ENCODE assay signal across 11 mouse cellular contexts in the genomic region with DNA sequence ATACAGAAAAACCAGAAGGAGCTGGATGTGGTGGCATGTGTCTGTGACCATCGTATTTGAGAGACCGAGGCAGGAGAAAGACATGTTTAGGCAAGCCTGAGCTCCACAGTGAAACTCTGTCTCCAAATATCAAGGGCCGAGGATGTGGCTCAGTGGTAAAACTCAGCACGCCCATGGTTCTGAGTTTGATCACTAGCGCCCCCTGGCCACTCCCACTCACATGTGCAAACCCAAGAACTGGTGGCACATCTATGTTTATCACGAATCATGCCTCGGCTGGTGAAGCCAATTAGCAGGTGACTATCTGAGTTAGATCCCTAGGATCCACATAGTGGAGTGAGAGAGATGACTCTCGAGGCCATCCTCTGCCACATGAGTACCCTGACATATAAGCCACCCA. TPM values are rescaled to one million over a fixed set of nuclear protein-coding genes. Genes with fewer than 3 reads are reported as not detected.
DNase-seq lines count a peak whose midpoint lies in the region; ATAC-seq and TF ChIP-seq lines count a peak whose summit lies in the region.
"Had no signal": no experiment of that assay in that cellular context is flagged by ENCODE, and none has a peak within 500 bp of the region (broad histone marks: within the 10 kb centered on the region; RNA-seq: fewer than 3 reads in every experiment).

No protein-coding gene starts in this region.

- H3K4me2 ChIP-seq in forebrain, embryonic 11.5 days (ENCODE audit: low read depth, low read length, severe bottlenecking), result no peak overlapping the region
- H3K4me2 ChIP-seq in lung, postnatal 0 days (replicated peaks; ENCODE audit: low read depth, low read length), result no peak overlapping the region
- H3K4me2 ChIP-seq in midbrain, embryonic 14.5 days (ENCODE audit: low read length), result no peak overlapping the region
- H3K4me2 ChIP-seq: embryonic facial prominence, embryonic 15.5 days had no signal

- no peak for DNase-seq in forebrain, embryonic 10.5 days (ENCODE audit: extremely low spot score, low spot score)
- no peak for DNase-seq in forebrain, embryonic 11.5 days (ENCODE audit: low spot score)
- peak; percentile 29 for DNase-seq in urinary bladder, postnatal 25 days (ENCODE audit: low spot score)
- DNase-seq in urinary bladder, adult 18-20 months (ENCODE audit: low spot score in 2 of 2), result no peak
- no peak for DNase-seq in lung, postnatal 0 days (ENCODE audit: low spot score)
- DNase-seq in embryo, embryonic 10.5 days (ENCODE audit: low spot score), result no peak
- DNase-seq in left cerebral cortex, postnatal 10 days (ENCODE audit: extremely low spot score in 1 of 2, low spot score in 2 of 2), result no peak
- DNase-seq in midbrain, embryonic 14.5 days, result no peak

- no peak for ATAC-seq in forebrain, embryonic 11.5 days (replicated peaks; ENCODE audit: low FRiP score)
- no peak for ATAC-seq in lung, postnatal 0 days
- ATAC-seq in midbrain, embryonic 14.5 days (ENCODE audit: low FRiP score, low TSS enrichment), result no peak

- no peak overlapping the region for H3K9ac ChIP-seq in forebrain, embryonic 11.5 days (ENCODE audit: low read length)
- H3K9ac ChIP-seq in lung, postnatal 0 days (replicated peaks; ENCODE audit: low read depth), result no peak overlapping the region
- H3K9ac ChIP-seq in midbrain, embryonic 14.5 days (replicated peaks; ENCODE audit: low read length), result no peak overlapping the region
- H3K9ac ChIP-seq: embryonic facial prominence, embryonic 15.5 days had no signal

- peaks cover 96% of the 10 kb centered on the region for H3K4me1 ChIP-seq in forebrain, embryonic 10.5 days
- peaks cover 32% of the 10 kb centered on the region for H3K4me1 ChIP-seq in forebrain, embryonic 11.5 days (replicated peaks; ENCODE audit: control insufficient read depth, insufficient read depth, low read length)
- 0 out of 2 replicates have a peak, but pooled peaks cover 2% of the 10 kb centered on the region for H3K4me1 ChIP-seq in lung, postnatal 0 days (ENCODE audit: insufficient read depth, low read depth, low read length)
- H3K4me1 ChIP-seq in midbrain, embryonic 14.5 days (ENCODE audit: control insufficient read depth, insufficient read depth, low read length), result peaks cover 5% of the 10 kb centered on the region; the same call in 1 of the 2 replicates

- TF ChIP-seq EP300 in lung, postnatal 0 days (IDR thresholded peaks at IDR 0.05), result no peak

- H3K27me3 ChIP-seq in forebrain, embryonic 10.5 days (ENCODE audit: poor library complexity, severe bottlenecking), result peaks cover 56% of the 10 kb centered on the region
- peaks cover 10% of the 10 kb centered on the region; the same call in 1 of the 2 replicates for H3K27me3 ChIP-seq in forebrain, embryonic 11.5 days (ENCODE audit: control insufficient read depth, insufficient read depth, low read length)
- H3K27me3 ChIP-seq in lung, postnatal 0 days (replicated peaks; ENCODE audit: insufficient read depth, low read length), result 0 out of 2 replicates have a peak, but pooled peaks cover 3% of the 10 kb centered on the region
- peaks cover 28% of the 10 kb centered on the region for H3K27me3 ChIP-seq in midbrain, embryonic 14.5 days (ENCODE audit: control insufficient read depth, insufficient read depth, low read length)

- H3K4me3 ChIP-seq in forebrain, embryonic 10.5 days, result no peak overlapping the region
- no peak overlapping the region for H3K4me3 ChIP-seq in forebrain, embryonic 11.5 days (ENCODE audit: low read depth, low read length)
- H3K4me3 ChIP-seq in lung, postnatal 0 days (ENCODE audit: low read depth, low read length), result no peak overlapping the region
- no peak overlapping the region for H3K4me3 ChIP-seq in midbrain, embryonic 14.5 days (replicated peaks; ENCODE audit: low read depth, low read length)
- H3K4me3 ChIP-seq: embryonic facial prominence, embryonic 15.5 days had no signal

- H3K9me3 ChIP-seq in forebrain, embryonic 10.5 days, result peaks cover 8% of the 10 kb centered on the region; the same call in 1 of the 2 replicates
- no peaks in the 10 kb centered on the region for H3K9me3 ChIP-seq in forebrain, embryonic 11.5 days (ENCODE audit: control insufficient read depth, low read length)
- no peaks in the 10 kb centered on the region for H3K9me3 ChIP-seq in lung, postnatal 0 days (ENCODE audit: low read length)
- peaks cover 5% of the 10 kb centered on the region; the same call in 1 of the 2 replicates for H3K9me3 ChIP-seq in midbrain, embryonic 14.5 days (ENCODE audit: control insufficient read depth, low read length)
- H3K9me3 ChIP-seq: embryonic facial prominence, embryonic 15.5 days had no signal

- intact Hi-C loops in left cerebral cortex, postnatal 10 days (cut with DNase I), result no loop called here

- H3K27ac ChIP-seq in forebrain, embryonic 10.5 days, result 0 out of 2 replicates have a peak overlapping the region, but pooled peaks have one; percentile 66
- H3K27ac ChIP-seq in forebrain, embryonic 11.5 days (ENCODE audit: low read depth, low read length), result no peak overlapping the region
- H3K27ac ChIP-seq in lung, postnatal 0 days (ENCODE audit: low read length), result no peak overlapping the region
- H3K27ac ChIP-seq in midbrain, embryonic 14.5 days (replicated peaks; ENCODE audit: low read depth, low read length), result no peak overlapping the region
- H3K27ac ChIP-seq: embryonic facial prominence, embryonic 15.5 days; macrophage had no signal

- 74% methylated on average over 8 of the region's 8 CpGs for WGBS in forebrain, embryonic 10.5 days
- whole genome bisulfite sequencing in forebrain, embryonic 11.5 days, result 77% methylated on average over 8 of the region's 8 CpGs
- WGBS in lung, postnatal 0 days, result 69% methylated on average over 8 of the region's 8 CpGs
- 81% methylated on average over 8 of the region's 8 CpGs for WGBS in midbrain, embryonic 14.5 days

- peak; percentile 57 for TF ChIP-seq CTCF in lung, postnatal 0 days (IDR thresholded peaks at IDR 0.05)

- no peaks in the 10 kb centered on the region for H3K36me3 ChIP-seq in forebrain, embryonic 10.5 days (replicated peaks)
- no peaks in the 10 kb centered on the region for H3K36me3 ChIP-seq in forebrain, embryonic 11.5 days (ENCODE audit: control insufficient read depth, insufficient read depth, low read length)
- no peaks in the 10 kb centered on the region for H3K36me3 ChIP-seq in lung, postnatal 0 days (ENCODE audit: insufficient read depth, low read length)
- H3K36me3 ChIP-seq in midbrain, embryonic 14.5 days (ENCODE audit: control insufficient read depth, insufficient read depth, low read length), result no peaks in the 10 kb centered on the region
- H3K36me3 ChIP-seq: embryonic facial prominence, embryonic 15.5 days had no signal

RNA-seq across cellular contexts. Expression of a gene that starts 27.6 kb away (rescaled TPM):
- polyA plus RNA-seq in forebrain, embryonic 10.5 days (2016; fragmentation: Nextera tagmentation; extraction: Ambion mirVana), result 42.1 and 46.5 TPM in 2 replicates
- 38.9 and 46.7 TPM in 2 replicates for polyA plus RNA-seq in forebrain, embryonic 11.5 days (2014; fragmentation: Nextera tagmentation; extraction: Ambion mirVana)
- 14.8 and 19.6 TPM in 2 replicates for polyA plus RNA-seq in lung, postnatal 0 days (2015; fragmentation: Nextera tagmentation; extraction: Ambion mirVana)
- 1 to 10 TPM; 8.1 to 9.6 TPM for total RNA-seq in left cerebral cortex, postnatal 10 days (2021)
- polyA plus RNA-seq in midbrain, embryonic 14.5 days (2014; fragmentation: Nextera tagmentation; extraction: Ambion mirVana), result 2.3 and 7.9 TPM in 2 replicates

RNA-seq across cellular contexts. Expression of a gene that starts 43.3 kb away (rescaled TPM):
- polyA plus RNA-seq in forebrain, embryonic 10.5 days (2016; fragmentation: Nextera tagmentation; extraction: Ambion mirVana), result 1.2 and 1.4 TPM in 2 replicates
- polyA plus RNA-seq in forebrain, embryonic 11.5 days (2014; fragmentation: Nextera tagmentation; extraction: Ambion mirVana), result 1.3 and 1.6 TPM in 2 replicates
- 0.87 and 1.1 TPM in 2 replicates for polyA plus RNA-seq in lung, postnatal 0 days (2015; fragmentation: Nextera tagmentation; extraction: Ambion mirVana)
- total RNA-seq in left cerebral cortex, postnatal 10 days (2021), result under 1 TPM; 0.28 to 0.36 TPM
- polyA plus RNA-seq in midbrain, embryonic 14.5 days (2014; fragmentation: Nextera tagmentation; extraction: Ambion mirVana), result not detected in 2 replicates
- total RNA-seq: hematopoietic stem cell, adult 5-6 weeks had no signal

RNA-seq across cellular contexts. Expression of a gene that starts 57.2 kb away (rescaled TPM):
- polyA plus RNA-seq in forebrain, embryonic 10.5 days (2016; fragmentation: Nextera tagmentation; extraction: Ambion mirVana), result not detected in 2 replicates
- polyA plus RNA-seq in forebrain, embryonic 11.5 days (2014; fragmentation: Nextera tagmentation; extraction: Ambion mirVana), result not detected in 2 replicates
- polyA plus RNA-seq in lung, postnatal 0 days (2015; fragmentation: Nextera tagmentation; extraction: Ambion mirVana), result 0.07 and 0.13 TPM in 2 replicates
- total RNA-seq in left cerebral cortex, postnatal 10 days (2021), result not detected
- 0.08 TPM in 1 of 2 replicates, not detected in the other for polyA plus RNA-seq in midbrain, embryonic 14.5 days (2014; fragmentation: Nextera tagmentation; extraction: Ambion mirVana)
- total RNA-seq: hematopoietic stem cell, adult 5-6 weeks had no signal
- polyA plus RNA-seq: macrophage had no signal
